In genomic region chr1:193539261-193539660, GRCm38 (mm10) we compare ENCODE assay signal across 15 mouse cellular contexts.
A peak's percentile ranks its signal among the peaks of the same experiment; 100 is the strongest.
DNase-seq lines count a peak whose midpoint lies in the region; ATAC-seq and TF ChIP-seq lines count a peak whose summit lies in the region.
"Had no signal": no experiment of that assay in that cellular context is flagged by ENCODE, and none has a peak within 500 bp of the region (broad histone marks: within the 10 kb centered on the region; RNA-seq: fewer than 3 reads in every experiment).

No protein-coding gene starts in this region.

- H3K27ac ChIP-seq in testis, adult 2 months (ENCODE audit: control insufficient read depth, insufficient read depth, low read depth, low read length) = peak overlapping the region; percentile 58
- H3K27ac ChIP-seq in hindbrain, embryonic 12.5 days = no peak overlapping the region
- H3K27ac ChIP-seq: forebrain, embryonic 13.5 days had no signal

- no peak overlapping the region for H3K9ac ChIP-seq in hindbrain, embryonic 12.5 days
- H3K9ac ChIP-seq: forebrain, embryonic 13.5 days had no signal

- ATAC-seq in hindbrain, embryonic 12.5 days (ENCODE audit: low FRiP score) = no peak
- ATAC-seq: forebrain, embryonic 13.5 days had no signal

- TF ChIP-seq POLR2A in testis, adult 2 months (IDR thresholded peaks at IDR 0.05; ENCODE audit: control insufficient read depth, low read depth, low read length) = no peak

- TF ChIP-seq CTCF in testis, adult 2 months (IDR thresholded peaks at IDR 0.05; ENCODE audit: control insufficient read depth, insufficient read depth, insufficient replicate concordance, low read depth, low read length) = no peak

- H3K27me3 ChIP-seq in testis, adult 2 months (ENCODE audit: control insufficient read depth, insufficient read depth, low read length) = no peaks in the 10 kb centered on the region
- no peaks in the 10 kb centered on the region for H3K27me3 ChIP-seq in hindbrain, embryonic 12.5 days
- H3K27me3 ChIP-seq: forebrain, embryonic 13.5 days; Patski had no signal

- no peak overlapping the region for H3K4me2 ChIP-seq in hindbrain, embryonic 12.5 days (replicated peaks)
- H3K4me2 ChIP-seq: forebrain, embryonic 13.5 days had no signal

- H3K4me3 ChIP-seq in testis, adult 2 months (ENCODE audit: control insufficient read depth, low read depth, low read length) = no peak overlapping the region
- H3K4me3 ChIP-seq in hindbrain, embryonic 12.5 days = no peak overlapping the region
- H3K4me3 ChIP-seq: forebrain, embryonic 13.5 days; myocyte had no signal

- DNase-seq in layer of hippocampus, adult 11-12 months (ENCODE audit: low spot score) = peak; percentile 6
- no peak for DNase-seq in layer of hippocampus, postnatal 36 days
- no peak for DNase-seq in testis, postnatal 14 days (ENCODE audit: low spot score)
- peak; percentile 47 to 59 for DNase-seq in kidney, postnatal 4 days
- no peak for DNase-seq in right cerebral cortex, adult 2 months (ENCODE audit: low spot score in 2 of 2)
- no peak for DNase-seq in natural killer cell, adult 2 months (ENCODE audit: low spot score in 2 of 2)
- DNase-seq: adrenal gland, adult 8-10 months; cerebellum, adult 11 months; heart, postnatal 14 days; right cerebral cortex, adult 18-20 months had no signal

- 84% methylated on average over 6 of the region's 6 CpGs for WGBS in hindbrain, embryonic 12.5 days

- no peaks in the 10 kb centered on the region for H3K9me3 ChIP-seq in hindbrain, embryonic 12.5 days (replicated peaks)
- H3K9me3 ChIP-seq: forebrain, embryonic 13.5 days had no signal

- no peaks in the 10 kb centered on the region for H3K4me1 ChIP-seq in testis, adult 2 months (ENCODE audit: control insufficient read depth, insufficient read depth, low read length)
- H3K4me1 ChIP-seq in hindbrain, embryonic 12.5 days = peaks cover 9% of the 10 kb centered on the region

- H3K36me3 ChIP-seq in testis, adult 2 months (ENCODE audit: control insufficient read depth, insufficient read depth, low read length) = no peaks in the 10 kb centered on the region
- no peaks in the 10 kb centered on the region for H3K36me3 ChIP-seq in hindbrain, embryonic 12.5 days

Comparison
In these comparisons a context has a peak if more than half of its experiments do, and no peak if none do; other contexts are left out.
1. DNase-seq: peak in layer of hippocampus, adult 11-12 months (single experiment) and kidney, postnatal 4 days (2 of 2); none in layer of hippocampus, postnatal 36 days (0 of 2), testis, postnatal 14 days (single experiment), right cerebral cortex, adult 2 months (0 of 2) and natural killer cell, adult 2 months (0 of 2).